Mouse (Mus musculus) embryonic facial prominence, embryonic 12.5 days (tissue): ENCODE measurements around the gene Gm45716. TPM values are rescaled to one million over a fixed set of nuclear protein-coding genes. Genes with fewer than 3 reads are reported as not detected.
A peak's percentile ranks its signal among the peaks of the same experiment; 100 is the strongest.

Experiments used
- ATAC-seq: fragments of 200-750 bp; cut with Nextera tagmentation; 2 replicates; pipeline ENCODE4 v1.8.0; 2017; ENCODE audit not compliant: insufficient number of reproducible peaks, insufficient read depth, low FRiP score, low TSS enrichment
- H3K27ac ChIP-seq: fragments of 300-500 bp; sonication (generic); 2 replicates; pipeline ENCODE4 v1.5.1; 2016; ENCODE audit warnings: mild to moderate bottlenecking
- H3K27me3 ChIP-seq: fragments of 300-500 bp; sonication (generic); 2 replicates; pipeline ENCODE4 v1.6.1; 2016; ENCODE audit warnings: mild to moderate bottlenecking, moderate library complexity
- H3K36me3 ChIP-seq: fragments of 300-500 bp; sonication (generic); 2 replicates; pipeline ENCODE4 v1.6.1; 2016; ENCODE audit warnings: mild to moderate bottlenecking
- H3K4me1 ChIP-seq: fragments of 300-500 bp; sonication (generic); 2 replicates; pipeline ENCODE4 v1.6.1; 2016
- H3K4me2 ChIP-seq: fragments of 300-500 bp; sonication (generic); replicated peaks from 2 replicates; pipeline ENCODE4 v1.6.1; 2016; ENCODE audit warnings: mild to moderate bottlenecking, moderate library complexity
- H3K4me3 ChIP-seq: fragments of 300-500 bp; sonication (generic); 2 replicates; pipeline ENCODE4 v1.5.1; 2016; ENCODE audit warnings: mild to moderate bottlenecking
- H3K9ac ChIP-seq: fragments of 300-500 bp; sonication (generic); 2 replicates; pipeline ENCODE4 v1.6.1; 2016; ENCODE audit warnings: mild to moderate bottlenecking, moderate library complexity
- H3K9me3 ChIP-seq: fragments of 300-500 bp; sonication (generic); 2 replicates; pipeline ENCODE4 v1.6.1; 2016; ENCODE audit warnings: mild to moderate bottlenecking, moderate library complexity
- WGBS: fragments of 180-500 bp; shearing (Covaris S2); methylation state at CpG from one replicate; pipeline ENCODE4 v1.1.7; 2016; 5-methylcytosine and 5-hydroxymethylcytosine counted together
- polyA plus RNA-seq: library from polyadenylated mRNA; unstranded; fragments of >200 nt; fragmentation: Nextera tagmentation; extraction: Ambion mirVana; gene quantifications from 2 replicates; pipeline ENCODE4 v1.2.1, GENCODE M21; 2016

Gene Gm45716
- polyA plus RNA-seq, 1 experiment from 2014 or later, result 13.7 TPM

DNA sequence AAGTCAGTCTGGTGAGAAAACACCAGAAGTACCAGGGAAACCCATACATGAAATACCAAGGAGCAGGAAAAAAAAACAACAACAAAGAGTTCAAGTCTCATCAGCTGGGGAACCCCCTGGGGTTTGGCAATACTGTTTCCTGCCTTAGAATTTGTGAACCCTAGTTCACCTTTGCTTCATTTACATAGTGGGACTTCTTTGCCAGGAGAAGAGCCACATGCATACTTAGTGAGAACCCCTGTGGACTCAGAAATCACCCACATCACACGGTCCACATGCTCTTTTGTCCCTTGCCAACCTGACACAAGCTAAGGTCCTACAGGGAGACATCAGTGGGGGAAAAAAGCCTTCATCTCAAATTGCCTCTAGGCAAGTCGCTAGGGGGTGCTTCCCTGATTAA lies 51.2 kb downstream of the Gm45716 start:
- WGBS, result 28% methylated on average over 2 of the region's 2 CpGs
- H3K27ac ChIP-seq, result no peak overlapping the region

DNA sequence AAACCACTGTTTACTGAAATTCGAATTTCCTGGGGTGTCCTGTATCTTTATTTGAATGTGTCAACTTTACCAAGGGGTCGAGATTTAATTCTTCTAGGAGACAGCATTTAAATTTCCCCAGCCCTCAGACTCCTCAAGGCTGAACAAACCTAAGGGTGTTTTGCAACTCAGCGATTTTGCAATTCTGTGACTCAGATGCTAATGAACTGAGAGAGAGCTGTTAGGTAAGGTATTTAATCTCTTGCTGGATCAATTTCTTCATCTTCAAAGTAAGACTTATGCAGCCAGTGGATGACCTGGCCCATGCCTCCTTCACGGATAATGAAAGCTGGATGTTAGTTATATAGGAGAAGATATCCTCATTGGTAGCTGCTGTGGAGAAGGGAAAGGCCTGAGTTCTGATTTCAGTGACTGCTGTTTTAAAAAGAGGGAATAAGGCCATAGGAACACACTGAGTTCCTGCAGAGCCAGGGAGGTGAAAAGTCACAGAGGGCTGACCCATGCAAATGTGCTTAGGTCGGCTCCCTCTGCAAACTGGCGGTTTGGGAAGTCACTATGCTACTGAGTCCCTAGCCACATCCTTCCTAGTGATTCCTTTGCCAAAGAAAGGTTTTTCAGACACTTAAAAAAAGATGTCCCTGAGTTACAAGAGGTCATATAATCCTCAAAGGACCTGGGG lies 53.3 kb downstream of the Gm45716 start:
- no peaks in the 10 kb centered on the region for H3K9me3 ChIP-seq
- H3K9ac ChIP-seq, result no peak overlapping the region
- no peaks in the 10 kb centered on the region for H3K36me3 ChIP-seq
- H3K27ac ChIP-seq, result no peak overlapping the region
- 23% methylated on average over 6 of the region's 6 CpGs for WGBS
- no peak overlapping the region for H3K4me2 ChIP-seq
- no peak for ATAC-seq
- H3K27me3 ChIP-seq, result no peaks in the 10 kb centered on the region
- H3K4me3 ChIP-seq, result no peak overlapping the region
- no peaks in the 10 kb centered on the region for H3K4me1 ChIP-seq

More for the DNA sequence above, 51.2 kb downstream of the Gm45716 start:
- Histone ChIP-seq H3K4me1 (no peaks in the 10 kb centered on the region), H3K4me2 (no peak overlapping the region), H3K9me3 (no peaks in the 10 kb centered on the region), H3K36me3 (no peaks in the 10 kb centered on the region), H3K9ac (no peak overlapping the region), H3K27me3 (no peaks in the 10 kb centered on the region), H3K4me3 (no peak overlapping the region)
- no peak for ATAC-seq

GRCm38 (mm10) chr11:90241874-90242273 lies 54.4 kb downstream of the Gm45716 start:
- WGBS, result 83% methylated on average over 2 of the region's 2 CpGs
- no peak for ATAC-seq
- H3K36me3 ChIP-seq, result no peaks in the 10 kb centered on the region
- H3K27ac ChIP-seq, result no peak overlapping the region
- no peak overlapping the region for H3K4me3 ChIP-seq
- H3K27me3 ChIP-seq, result no peaks in the 10 kb centered on the region
- H3K4me1 ChIP-seq, result no peaks in the 10 kb centered on the region
- H3K4me2 ChIP-seq, result no peak overlapping the region
- H3K9me3 ChIP-seq, result no peaks in the 10 kb centered on the region
- no peak overlapping the region for H3K9ac ChIP-seq

DNA sequence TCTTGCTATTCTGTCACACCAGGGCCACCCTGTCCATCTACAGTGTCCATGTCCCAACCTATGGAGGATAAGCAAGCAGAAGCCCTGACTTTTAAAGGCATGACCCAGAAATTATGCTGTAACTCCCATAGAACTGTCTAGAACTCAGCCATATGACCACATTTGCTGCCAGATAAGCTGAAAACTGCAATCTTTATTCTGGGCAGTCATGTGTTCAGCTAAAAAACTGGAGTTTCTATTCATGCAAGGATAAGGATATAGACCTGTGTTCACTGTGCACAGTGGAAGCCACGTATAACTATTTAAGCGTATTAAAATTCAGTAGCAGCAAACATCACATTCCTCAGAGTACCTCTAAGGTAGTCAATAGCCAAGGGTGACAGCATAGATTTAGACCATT lies 55.8 kb downstream of the Gm45716 start:
- Histone ChIP-seq H3K4me1 (no peaks in the 10 kb centered on the region), H3K4me2 (no peak overlapping the region), H3K36me3 (no peaks in the 10 kb centered on the region), H3K27me3 (no peaks in the 10 kb centered on the region), H3K9ac (no peak overlapping the region), H3K27ac (no peak overlapping the region), H3K9me3 (no peaks in the 10 kb centered on the region), H3K4me3 (no peak overlapping the region)
- WGBS, result 92% methylated on average over 2 of the region's 2 CpGs
- no peak for ATAC-seq

- no peaks in the 10 kb centered on the region for H3K9me3 ChIP-seq
- H3K27me3 ChIP-seq, result no peaks in the 10 kb centered on the region
- H3K36me3 ChIP-seq, result no peaks in the 10 kb centered on the region
- no peak overlapping the region for H3K27ac ChIP-seq
- no peak overlapping the region for H3K4me2 ChIP-seq
- H3K9ac ChIP-seq, result no peak overlapping the region
- 79% methylated on average over 6 of the region's 6 CpGs for WGBS
- peaks cover 9% of the 10 kb centered on the region; the same call in 1 of the 2 replicates for H3K4me1 ChIP-seq
- no peak overlapping the region for H3K4me3 ChIP-seq
- no peak for ATAC-seq
Measured at GRCm38 (mm10) chr11:90245630-90246029, 58.1 kb downstream of the Gm45716 start.

- Histone ChIP-seq H3K9ac (no peak overlapping the region), H3K27me3 (no peaks in the 10 kb centered on the region), H3K27ac (no peak overlapping the region), H3K4me3 (no peak overlapping the region), H3K36me3 (no peaks in the 10 kb centered on the region), H3K9me3 (no peaks in the 10 kb centered on the region), H3K4me2 (no peak overlapping the region), H3K4me1 (peaks cover 9% of the 10 kb centered on the region; the same call in 1 of the 2 replicates)
- WGBS, result 82% methylated on average over 4 of the region's 4 CpGs
- no peak for ATAC-seq
Measured at GRCm38 (mm10) chr11:90246676-90247075, 59.2 kb downstream of the Gm45716 start.

DNA sequence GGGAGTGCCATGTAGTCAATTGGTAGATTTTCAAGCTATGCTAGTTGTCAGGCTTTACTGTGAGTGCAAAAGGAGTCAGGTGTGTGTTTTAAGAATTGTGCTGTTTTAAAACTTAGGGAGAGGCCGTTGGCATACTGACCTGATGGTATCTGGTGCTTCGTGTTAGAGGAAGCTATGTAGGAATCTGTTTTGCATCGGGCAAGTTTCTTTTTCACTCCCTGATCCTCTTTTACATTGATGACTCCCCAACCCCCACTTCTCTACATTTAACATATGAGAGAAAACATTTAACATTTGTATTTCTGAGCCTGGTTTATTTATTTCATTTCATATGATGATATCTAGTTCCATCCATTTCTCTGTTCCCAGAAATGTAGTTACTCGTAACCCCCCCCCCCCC lies 60.3 kb downstream of the Gm45716 start:
- Histone ChIP-seq H3K9me3 (no peaks in the 10 kb centered on the region), H3K4me1 (peaks cover 18% of the 10 kb centered on the region; the same call in 1 of the 2 replicates)
- no peak for ATAC-seq

DNA sequence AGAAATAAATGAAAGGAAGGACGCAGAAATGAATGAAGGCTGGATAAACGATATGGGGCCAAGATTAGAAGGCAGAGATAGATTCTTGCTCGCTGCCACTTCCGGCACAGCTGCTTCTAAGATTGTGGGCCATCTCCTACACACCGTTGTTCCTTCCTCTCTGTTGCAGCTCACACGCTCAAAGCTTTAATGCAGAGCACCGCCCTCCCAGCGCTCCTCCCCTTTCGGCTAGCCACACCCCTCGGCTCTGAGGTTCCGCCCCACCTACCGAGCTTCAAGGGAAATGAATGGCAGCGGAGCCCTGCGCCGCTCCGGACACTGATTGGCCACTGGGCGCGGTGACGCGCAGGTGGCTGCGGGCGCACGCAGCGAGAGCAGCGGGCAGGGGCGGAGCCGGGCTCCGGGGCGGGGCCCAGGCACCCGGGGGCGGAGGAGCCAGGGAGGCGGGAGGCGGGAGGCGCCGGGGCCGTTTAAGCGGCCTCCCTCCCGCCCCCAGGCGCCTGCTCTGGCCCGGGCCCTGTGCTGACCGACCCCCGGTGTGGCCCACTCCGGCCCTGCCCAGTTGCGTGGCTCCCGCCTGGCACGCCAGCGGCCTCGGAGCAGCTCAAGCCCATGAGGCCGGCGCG lies 61.7 kb downstream of the Gm45716 start, which contains the start of gene Mmd:
TSS of gene Mmd (plus strand) at position 432 of the 626 bp plus-strand sequence.
- peak; percentile 98 for ATAC-seq
- no peaks in the 10 kb centered on the region for H3K9me3 ChIP-seq
- H3K4me1 ChIP-seq, result peaks cover 18% of the 10 kb centered on the region; the same call in 1 of the 2 replicates
- H3K27me3 ChIP-seq, result no peaks in the 10 kb centered on the region
- peak within 1 kb of the TSS; percentile 84 for H3K4me2 ChIP-seq
- no peaks in the 10 kb centered on the region for H3K36me3 ChIP-seq
- WGBS, result under 1% methylated on average over 51 of the region's 51 CpGs
- H3K27ac ChIP-seq, result peak within 1 kb of the TSS; percentile 89
- peak within 1 kb of the TSS; percentile 89 for H3K9ac ChIP-seq
- H3K4me3 ChIP-seq, result peak within 1 kb of the TSS; percentile 87

More for the DNA sequence above, 60.3 kb downstream of the Gm45716 start:
- Histone ChIP-seq H3K36me3 (no peaks in the 10 kb centered on the region), H3K27ac (no peak overlapping the region), H3K4me2 (no peak overlapping the region), H3K9ac (no peak overlapping the region), H3K4me3 (no peak overlapping the region), H3K27me3 (no peaks in the 10 kb centered on the region)
- WGBS, result 68% methylated on average over 4 of the region's 4 CpGs

DNA sequence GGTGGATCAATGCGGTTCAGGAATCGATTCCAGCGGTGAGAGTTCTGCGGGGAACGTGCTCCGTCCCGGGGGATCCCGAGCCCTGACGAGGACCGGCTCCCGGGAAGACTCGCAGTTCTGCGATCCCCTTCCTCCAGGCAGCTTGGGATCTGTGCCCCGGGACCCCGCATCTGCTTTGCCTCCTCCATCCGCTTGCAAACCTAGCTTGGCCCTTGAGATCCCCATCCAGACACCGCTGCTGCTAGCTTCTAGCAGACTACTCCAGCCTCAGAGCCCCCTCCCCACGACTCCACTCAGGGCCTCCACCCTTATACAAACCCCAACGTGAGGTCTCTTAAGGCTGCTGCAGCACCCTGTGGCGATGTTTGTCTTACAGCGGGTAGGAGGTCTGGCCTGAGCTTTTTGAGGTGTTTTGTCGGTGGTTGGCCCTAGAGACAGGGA lies 62.2 kb downstream of the Gm45716 start:
- WGBS, result 0% methylated on average over 22 of the region's 22 CpGs

DNA sequence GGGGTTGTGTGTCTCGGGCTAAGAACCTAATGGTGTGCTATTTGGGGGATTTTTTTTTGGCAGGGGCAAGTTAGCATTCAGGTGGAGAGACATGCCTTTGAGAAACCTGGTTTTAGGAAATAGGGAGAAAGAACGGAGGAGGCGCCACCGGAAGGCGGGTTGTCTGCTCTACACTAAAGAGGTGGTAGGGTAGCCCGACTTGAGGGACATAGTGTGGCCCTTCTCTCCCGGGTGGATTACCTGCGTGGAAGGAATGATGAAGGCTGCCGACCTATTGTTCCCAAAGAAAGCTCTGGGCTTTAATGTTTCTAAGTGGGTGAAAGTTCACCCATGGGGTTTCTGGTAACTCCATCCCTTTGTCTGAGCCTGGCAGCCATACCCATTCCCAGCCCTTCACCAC lies 62.7 kb downstream of the Gm45716 start:
- no peak for ATAC-seq

More for the DNA sequence above, 62.2 kb downstream of the Gm45716 start:
- H3K9ac ChIP-seq, result peak overlapping the region; percentile 89
- H3K27me3 ChIP-seq, result no peaks in the 10 kb centered on the region
- peak overlapping the region; percentile 87 for H3K4me3 ChIP-seq
- peak overlapping the region; percentile 84 for H3K4me2 ChIP-seq
- peaks cover 18% of the 10 kb centered on the region; the same call in 1 of the 2 replicates for H3K4me1 ChIP-seq
- no peaks in the 10 kb centered on the region for H3K36me3 ChIP-seq
- peak; percentile 65 for ATAC-seq
- H3K9me3 ChIP-seq, result no peaks in the 10 kb centered on the region
- peak overlapping the region; percentile 89 for H3K27ac ChIP-seq

DNA sequence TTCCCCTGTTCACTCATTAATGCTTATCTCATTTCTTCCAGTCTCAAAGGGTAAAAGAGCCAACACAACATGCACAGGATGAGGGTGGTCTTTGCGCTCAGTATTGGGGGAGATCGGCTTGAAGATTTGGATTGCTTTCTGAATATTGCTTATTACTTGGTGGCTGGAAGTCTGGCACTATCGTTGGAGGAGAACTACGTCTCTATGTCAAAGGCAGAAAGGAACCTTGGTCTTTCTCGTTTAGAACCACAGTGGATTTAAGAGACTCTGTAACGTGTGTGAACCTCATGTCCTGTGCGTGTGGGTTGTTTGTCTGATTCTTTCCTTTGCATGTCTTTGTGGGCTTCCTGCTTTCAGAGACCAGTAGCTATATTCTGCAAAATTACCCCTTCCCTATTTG lies 63.2 kb downstream of the Gm45716 start:
- peak overlapping the region; percentile 89; the same call in 1 of the 2 replicates for H3K9ac ChIP-seq
- no peak overlapping the region for H3K27ac ChIP-seq
- ATAC-seq, result no peak
- peak overlapping the region; percentile 87 for H3K4me3 ChIP-seq
- no peaks in the 10 kb centered on the region for H3K36me3 ChIP-seq
- H3K4me1 ChIP-seq, result peaks cover 22% of the 10 kb centered on the region
- 67% methylated on average over 7 of the region's 7 CpGs for WGBS
- H3K9me3 ChIP-seq, result no peaks in the 10 kb centered on the region
- peak overlapping the region; percentile 84 for H3K4me2 ChIP-seq
- no peaks in the 10 kb centered on the region for H3K27me3 ChIP-seq

More for the DNA sequence above, 62.7 kb downstream of the Gm45716 start:
- peak overlapping the region; percentile 84 for H3K4me2 ChIP-seq
- H3K27ac ChIP-seq, result peak overlapping the region; percentile 89
- WGBS, result 2% methylated on average over 9 of the region's 9 CpGs
- no peaks in the 10 kb centered on the region for H3K27me3 ChIP-seq
- no peaks in the 10 kb centered on the region for H3K9me3 ChIP-seq
- H3K4me1 ChIP-seq, result peaks cover 18% of the 10 kb centered on the region; the same call in 1 of the 2 replicates
- H3K9ac ChIP-seq, result peak overlapping the region; percentile 89
- no peaks in the 10 kb centered on the region for H3K36me3 ChIP-seq
- H3K4me3 ChIP-seq, result peak overlapping the region; percentile 87

DNA sequence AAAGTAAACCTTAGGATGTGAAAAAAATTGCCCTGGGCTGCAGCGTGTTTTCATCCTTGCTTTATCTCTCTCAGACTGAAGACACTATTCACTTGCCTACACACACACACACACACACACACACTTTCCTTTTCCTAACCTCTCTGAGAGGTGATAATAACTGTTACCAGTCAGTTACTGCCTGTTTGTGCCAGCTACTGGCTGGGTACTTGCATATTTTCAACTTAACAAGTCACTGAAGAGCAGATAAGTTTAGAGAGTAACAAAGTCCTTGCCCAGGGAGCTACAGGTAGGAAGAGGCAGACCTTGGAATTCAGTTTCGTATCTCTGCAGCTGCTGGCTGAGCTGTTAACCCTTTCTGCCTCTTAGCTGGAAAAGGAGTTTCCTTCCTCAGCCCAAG lies 64.4 kb downstream of the Gm45716 start:
- Histone ChIP-seq H3K27ac (no peak overlapping the region), H3K27me3 (no peaks in the 10 kb centered on the region), H3K4me2 (no peak overlapping the region), H3K4me3 (no peak overlapping the region), H3K9ac (no peak overlapping the region), H3K4me1 (peaks cover 30% of the 10 kb centered on the region), H3K9me3 (no peaks in the 10 kb centered on the region), H3K36me3 (no peaks in the 10 kb centered on the region)
- 39% methylated on average over 2 of the region's 2 CpGs for WGBS
- ATAC-seq, result no peak
